Mouse (Mus musculus): ENCODE data around the gene Wfdc11. TPM values are rescaled to one million over a fixed set of nuclear protein-coding genes. Genes with fewer than 3 reads are reported as not detected.
"Not testable (repeated sequence)": the region's sequence is repeated elsewhere in the genome, so short reads cannot be mapped to it uniquely, and the experiment has no call there.

Wfdc11 gene
- polyA plus RNA-seq (2015; fragmentation: Nextera tagmentation; extraction: Ambion mirVana) = not detected in 2 replicates

DNA sequence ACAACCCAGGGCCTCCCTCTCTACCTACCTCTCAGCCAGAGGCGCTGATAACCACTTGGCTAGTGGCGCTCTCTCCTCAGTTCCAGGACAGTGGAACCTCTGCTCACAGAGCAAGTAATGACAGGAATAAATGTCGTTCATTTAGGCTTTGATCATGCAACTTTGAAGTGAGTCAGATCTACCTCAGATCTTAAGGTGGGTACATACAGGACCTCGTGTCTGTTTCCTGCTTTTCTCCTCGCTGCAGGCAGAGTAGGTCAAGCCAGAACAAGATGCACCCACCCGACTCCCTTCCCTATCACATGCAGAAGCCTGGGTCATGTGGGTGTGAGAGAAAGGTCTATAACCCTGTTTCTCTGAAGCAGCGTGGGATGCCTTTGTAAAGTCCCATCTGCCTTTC lies at the start of gene Wfdc11:
Gene Wfdc11, minus strand, starts transcription at position 101 of the 400 bp plus-strand sequence.
- H3K27me3 ChIP-seq (ENCODE audit: insufficient read depth, low read length) = no peaks in the 10 kb centered on the region
- H3K36me3 ChIP-seq (ENCODE audit: insufficient read depth, low read length) = no peaks in the 10 kb centered on the region
- no peak within 1 kb of the TSS for H3K4me2 ChIP-seq (replicated peaks; ENCODE audit: low read depth, low read length)
- H3K4me1 ChIP-seq (ENCODE audit: insufficient read depth, low read length) = peaks cover 4% of the 10 kb centered on the region; the same call in 1 of the 2 replicates
- H3K9ac ChIP-seq (replicated peaks; ENCODE audit: low read length) = no peak within 1 kb of the TSS
- no peak for ATAC-seq (ENCODE audit: low FRiP score, low TSS enrichment)
- no peak within 1 kb of the TSS for H3K4me3 ChIP-seq (ENCODE audit: low read length)
- H3K27ac ChIP-seq (ENCODE audit: low read length) = no peak within 1 kb of the TSS
- H3K9me3 ChIP-seq (ENCODE audit: low read length) = no peaks in the 10 kb centered on the region
- 73% methylated on average over 7 of the region's 7 CpGs for WGBS

- Histone ChIP-seq H3K27ac (ENCODE audit: low read length) (no peak overlapping the region), H3K27me3 (ENCODE audit: insufficient read depth, low read length) (no peaks in the 10 kb centered on the region), H3K4me1 (ENCODE audit: insufficient read depth, low read length) (no peaks in the 10 kb centered on the region), H3K9ac (replicated peaks; ENCODE audit: low read length) (no peak overlapping the region), H3K4me2 (replicated peaks; ENCODE audit: low read depth, low read length) (no peak overlapping the region), H3K36me3 (ENCODE audit: insufficient read depth, low read length) (no peaks in the 10 kb centered on the region), H3K9me3 (ENCODE audit: low read length) (no peaks in the 10 kb centered on the region), H3K4me3 (ENCODE audit: low read length) (no peak overlapping the region)
- ATAC-seq (ENCODE audit: low FRiP score, low TSS enrichment) = no peak
- WGBS = 62% methylated on average over 4 of the region's 4 CpGs
Measured at GRCm38 (mm10) chr2:164723276-164723675, 49.4 kb upstream of the Wfdc11 start.

GRCm38 (mm10) chr2:164716194-164716786 lies 42.4 kb upstream of the Wfdc11 start:
- H3K9ac ChIP-seq (replicated peaks; ENCODE audit: low read length); H3K36me3 ChIP-seq (ENCODE audit: insufficient read depth, low read length); H3K4me3 ChIP-seq (ENCODE audit: low read length); H3K9me3 ChIP-seq (ENCODE audit: low read length); H3K4me2 ChIP-seq (replicated peaks; ENCODE audit: low read depth, low read length); H3K27ac ChIP-seq (ENCODE audit: low read length); ATAC-seq (ENCODE audit: low FRiP score, low TSS enrichment); H3K27me3 ChIP-seq (ENCODE audit: insufficient read depth, low read length); H3K4me1 ChIP-seq (ENCODE audit: insufficient read depth, low read length): not testable (repeated sequence)
- 90% methylated on average over 20 of the region's 23 CpGs for WGBS

GRCm38 (mm10) chr2:164715005-164715404 lies 41.1 kb upstream of the Wfdc11 start, which contains the start of gene Spint5:
TSS of gene Spint5 (plus strand) at chr2:164715305.
- no peak for ATAC-seq (ENCODE audit: low FRiP score, low TSS enrichment)
- Histone ChIP-seq H3K9me3 (ENCODE audit: low read length) (no peaks in the 10 kb centered on the region), H3K27ac (ENCODE audit: low read length) (no peak within 1 kb of the TSS), H3K4me2 (replicated peaks; ENCODE audit: low read depth, low read length) (no peak within 1 kb of the TSS), H3K9ac (replicated peaks; ENCODE audit: low read length) (no peak within 1 kb of the TSS), H3K27me3 (ENCODE audit: insufficient read depth, low read length) (no peaks in the 10 kb centered on the region), H3K4me1 (ENCODE audit: insufficient read depth, low read length) (no peaks in the 10 kb centered on the region), H3K36me3 (ENCODE audit: insufficient read depth, low read length) (no peaks in the 10 kb centered on the region), H3K4me3 (ENCODE audit: low read length) (no peak within 1 kb of the TSS)
- 78% methylated on average over 6 of the region's 6 CpGs for WGBS

DNA sequence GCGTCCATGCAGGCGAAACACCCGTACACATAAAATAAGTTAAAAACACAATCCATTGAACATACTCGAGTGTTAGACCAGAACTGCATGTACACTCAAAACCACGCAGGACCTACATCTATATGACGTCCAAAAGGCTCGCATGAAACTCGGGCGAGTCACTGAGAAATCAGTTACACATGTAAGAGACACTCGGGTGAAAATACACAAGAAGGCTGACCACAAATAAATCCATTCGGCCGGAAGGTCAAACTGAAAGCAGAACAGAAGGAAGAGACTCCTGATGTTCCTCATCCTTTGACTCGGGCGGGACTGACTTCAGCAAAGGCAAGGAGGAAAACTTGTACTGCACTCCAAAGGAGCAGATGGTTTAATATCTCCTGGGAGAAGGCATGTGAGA lies 32.1 kb upstream of the Wfdc11 start:
- no peak overlapping the region for H3K9ac ChIP-seq (replicated peaks; ENCODE audit: low read length)
- H3K27ac ChIP-seq (ENCODE audit: low read length) = no peak overlapping the region
- H3K36me3 ChIP-seq (ENCODE audit: insufficient read depth, low read length) = no peaks in the 10 kb centered on the region
- no peak overlapping the region for H3K4me3 ChIP-seq (ENCODE audit: low read length)
- WGBS = 83% methylated on average over 14 of the region's 14 CpGs
- no peak for ATAC-seq (ENCODE audit: low FRiP score, low TSS enrichment)
- no peaks in the 10 kb centered on the region for H3K4me1 ChIP-seq (ENCODE audit: insufficient read depth, low read length)
- no peaks in the 10 kb centered on the region for H3K9me3 ChIP-seq (ENCODE audit: low read length)
- no peak overlapping the region for H3K4me2 ChIP-seq (replicated peaks; ENCODE audit: low read depth, low read length)
- H3K27me3 ChIP-seq (ENCODE audit: insufficient read depth, low read length) = no peaks in the 10 kb centered on the region

DNA sequence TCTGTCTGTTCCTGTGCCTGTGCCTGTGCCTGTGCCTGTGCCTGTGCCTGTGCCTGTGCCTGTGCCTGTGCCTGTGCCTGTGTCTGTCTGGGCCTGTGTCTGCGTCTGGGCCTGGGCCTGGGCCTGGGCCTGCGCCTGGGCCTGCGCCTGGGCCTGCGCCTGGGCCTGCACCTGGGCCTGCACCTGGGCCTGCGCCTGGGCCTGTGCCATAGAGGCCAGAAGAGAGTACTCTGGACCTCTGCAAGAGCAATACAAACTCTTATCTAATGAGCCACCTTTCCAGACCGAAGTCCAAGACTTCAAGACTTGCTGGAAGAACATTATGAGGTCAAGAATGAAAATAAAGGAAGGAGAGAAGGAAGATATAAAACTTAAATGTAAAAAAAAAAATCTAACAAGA lies 31.4 kb upstream of the Wfdc11 start:
- no peak for ATAC-seq (ENCODE audit: low FRiP score, low TSS enrichment)
- Histone ChIP-seq H3K9ac (replicated peaks; ENCODE audit: low read length) (no peak overlapping the region), H3K4me2 (replicated peaks; ENCODE audit: low read depth, low read length) (no peak overlapping the region), H3K36me3 (ENCODE audit: insufficient read depth, low read length) (no peaks in the 10 kb centered on the region), H3K4me3 (ENCODE audit: low read length) (no peak overlapping the region), H3K27me3 (ENCODE audit: insufficient read depth, low read length) (no peaks in the 10 kb centered on the region), H3K27ac (ENCODE audit: low read length) (no peak overlapping the region), H3K4me1 (ENCODE audit: insufficient read depth, low read length) (no peaks in the 10 kb centered on the region), H3K9me3 (ENCODE audit: low read length) (no peaks in the 10 kb centered on the region)
- WGBS = 98% methylated on average over 6 of the region's 6 CpGs

DNA sequence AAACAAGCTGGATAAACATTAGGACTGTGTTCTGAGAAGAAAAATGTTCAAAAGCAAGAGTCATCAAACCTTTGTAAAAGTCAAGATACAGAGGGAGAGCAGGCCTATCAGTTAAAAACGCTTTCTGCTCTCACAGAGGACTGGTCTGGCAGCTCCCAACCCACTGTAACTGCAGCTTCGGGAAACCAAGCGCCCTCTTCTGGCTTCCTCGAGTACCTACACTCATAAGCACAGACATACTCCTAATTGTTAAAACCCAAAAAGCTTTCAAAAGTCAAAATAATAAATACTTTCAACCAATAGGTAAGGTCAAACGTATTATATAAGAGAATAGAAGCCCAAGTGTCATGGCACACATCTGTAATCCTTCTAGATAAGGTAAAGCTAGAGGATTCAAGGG lies 30.3 kb upstream of the Wfdc11 start:
- no peak overlapping the region for H3K27ac ChIP-seq (ENCODE audit: low read length)
- H3K27me3 ChIP-seq (ENCODE audit: insufficient read depth, low read length) = no peaks in the 10 kb centered on the region
- WGBS = 84% methylated on average over 5 of the region's 5 CpGs

DNA sequence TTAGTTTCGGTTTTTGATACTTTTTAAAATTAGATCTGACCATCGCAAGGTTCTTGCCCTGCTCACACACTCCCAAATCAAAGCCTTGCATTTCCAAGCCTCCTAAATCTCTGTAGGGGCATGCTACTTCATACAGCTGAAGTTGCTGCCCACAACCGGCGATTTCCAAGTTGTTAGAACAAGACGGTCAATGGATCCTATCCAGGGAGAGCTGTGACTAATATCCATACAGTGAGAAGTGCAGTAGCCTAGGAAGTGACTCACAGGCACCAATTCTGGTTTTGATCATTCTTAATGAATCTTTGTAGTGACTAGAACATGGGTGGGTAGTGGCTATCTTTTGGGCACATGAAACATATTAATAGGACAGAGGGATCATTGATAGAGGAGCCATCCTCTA lies 27.9 kb upstream of the Wfdc11 start:
- Histone ChIP-seq H3K36me3 (ENCODE audit: insufficient read depth, low read length) (no peaks in the 10 kb centered on the region), H3K27me3 (ENCODE audit: insufficient read depth, low read length) (no peaks in the 10 kb centered on the region), H3K27ac (ENCODE audit: low read length) (no peak overlapping the region), H3K4me2 (replicated peaks; ENCODE audit: low read depth, low read length) (no peak overlapping the region), H3K4me1 (ENCODE audit: insufficient read depth, low read length) (no peaks in the 10 kb centered on the region), H3K9ac (replicated peaks; ENCODE audit: low read length) (no peak overlapping the region), H3K4me3 (ENCODE audit: low read length) (no peak overlapping the region), H3K9me3 (ENCODE audit: low read length) (no peaks in the 10 kb centered on the region)
- no peak for ATAC-seq (ENCODE audit: low FRiP score, low TSS enrichment)
- 86% methylated on average over 5 of the region's 5 CpGs for WGBS

More for the DNA sequence above, 30.3 kb upstream of the Wfdc11 start:
- Histone ChIP-seq H3K36me3 (ENCODE audit: insufficient read depth, low read length) (no peaks in the 10 kb centered on the region), H3K4me1 (ENCODE audit: insufficient read depth, low read length) (no peaks in the 10 kb centered on the region), H3K4me2 (replicated peaks; ENCODE audit: low read depth, low read length) (no peak overlapping the region), H3K9ac (replicated peaks; ENCODE audit: low read length) (no peak overlapping the region), H3K4me3 (ENCODE audit: low read length) (no peak overlapping the region), H3K9me3 (ENCODE audit: low read length) (no peaks in the 10 kb centered on the region)
- no peak for ATAC-seq (ENCODE audit: low FRiP score, low TSS enrichment)

- no peak overlapping the region for H3K27ac ChIP-seq (ENCODE audit: low read length)
- WGBS = 64% methylated on average over 5 of the region's 5 CpGs
- no peaks in the 10 kb centered on the region for H3K4me1 ChIP-seq (ENCODE audit: insufficient read depth, low read length)
- H3K27me3 ChIP-seq (ENCODE audit: insufficient read depth, low read length) = no peaks in the 10 kb centered on the region
- ATAC-seq (ENCODE audit: low FRiP score, low TSS enrichment) = no peak
- H3K4me3 ChIP-seq (ENCODE audit: low read length) = no peak overlapping the region
- no peaks in the 10 kb centered on the region for H3K9me3 ChIP-seq (ENCODE audit: low read length)
- H3K9ac ChIP-seq (replicated peaks; ENCODE audit: low read length) = no peak overlapping the region
- no peak overlapping the region for H3K4me2 ChIP-seq (replicated peaks; ENCODE audit: low read depth, low read length)
- H3K36me3 ChIP-seq (ENCODE audit: insufficient read depth, low read length) = no peaks in the 10 kb centered on the region
Measured at GRCm38 (mm10) chr2:164700959-164701358, 27.1 kb upstream of the Wfdc11 start.

GRCm38 (mm10) chr2:164698201-164698600 lies 24.3 kb upstream of the Wfdc11 start, which contains the start of gene Spint4:
TSS of gene Spint4 (plus strand) at chr2:164698501.
- 66% methylated on average over 4 of the region's 4 CpGs for WGBS
- H3K9ac ChIP-seq (replicated peaks; ENCODE audit: low read length) = no peak within 1 kb of the TSS
- no peak for ATAC-seq (ENCODE audit: low FRiP score, low TSS enrichment)

More at GRCm38 (mm10) chr2:164698201-164698600, 24.3 kb upstream of the Wfdc11 start, which contains the start of gene Spint4:
- Histone ChIP-seq H3K27ac (ENCODE audit: low read length) (no peak within 1 kb of the TSS), H3K9me3 (ENCODE audit: low read length) (no peaks in the 10 kb centered on the region), H3K27me3 (ENCODE audit: insufficient read depth, low read length) (no peaks in the 10 kb centered on the region), H3K36me3 (ENCODE audit: insufficient read depth, low read length) (no peaks in the 10 kb centered on the region), H3K4me1 (ENCODE audit: insufficient read depth, low read length) (no peaks in the 10 kb centered on the region), H3K4me3 (ENCODE audit: low read length) (no peak within 1 kb of the TSS), H3K4me2 (replicated peaks; ENCODE audit: low read depth, low read length) (no peak within 1 kb of the TSS)

All from kidney, embryonic 16.5 days (tissue).